Mouse (Mus musculus) CH12.LX (cell line): ENCODE measurements around the gene Cyth4.

Source experiments
- CTCF ChIP-seq, 2 experiments: IDR thresholded peaks in 1 of 2; conservative IDR thresholded peaks in 1 of 2; 2 replicates each; pipeline ENCODE4 v1.5.1; 2011 to 2012; ENCODE audit warnings: low read depth in 2 of 2, low read length in 2 of 2, improper control_type of control experiment in 1 of 2, inconsistent platforms in 1 of 2, mild to moderate bottlenecking in 1 of 2, moderate library complexity in 1 of 2
- EP300 ChIP-seq: IDR thresholded peaks from 2 replicates; pipeline ENCODE4 v1.6.1; 2011; ENCODE audit warnings: low read length, improper control_type of control experiment
- GABPA ChIP-seq: IDR thresholded peaks from 2 replicates; pipeline ENCODE4 v1.6.1; 2012; ENCODE audit warnings: low read depth, low read length, improper control_type of control experiment, inconsistent platforms; ENCODE audit not compliant: insufficient replicate concordance
- ZNF384 ChIP-seq: IDR thresholded peaks from 2 replicates; pipeline ENCODE4 v1.6.1; 2012; ENCODE audit warnings: low read depth, low read length, improper control_type of control experiment, inconsistent platforms

GRCm38 (mm10) chr15:78563344-78563743, 33.5 kb upstream of the Cyth4 start:
- TF ChIP-seq CTCF (conservative IDR thresholded peaks at IDR 0.05 in 1 of 2, IDR thresholded peaks at IDR 0.05 in 1 of 2; ENCODE audit: low read depth in 2 of 2, low read length in 2 of 2) (no peak), EP300 (no peak), ZNF384 (no peak), GABPA (no peak)
